Mouse (Mus musculus): ENCODE measurements at regions not wholly inside any gene's neighbourhood (a gene's known extent, or its start where the extent isn't known, plus 50 kb on each side); places are given as distances from the start of the nearest gene placed in this dataset.

DNA sequence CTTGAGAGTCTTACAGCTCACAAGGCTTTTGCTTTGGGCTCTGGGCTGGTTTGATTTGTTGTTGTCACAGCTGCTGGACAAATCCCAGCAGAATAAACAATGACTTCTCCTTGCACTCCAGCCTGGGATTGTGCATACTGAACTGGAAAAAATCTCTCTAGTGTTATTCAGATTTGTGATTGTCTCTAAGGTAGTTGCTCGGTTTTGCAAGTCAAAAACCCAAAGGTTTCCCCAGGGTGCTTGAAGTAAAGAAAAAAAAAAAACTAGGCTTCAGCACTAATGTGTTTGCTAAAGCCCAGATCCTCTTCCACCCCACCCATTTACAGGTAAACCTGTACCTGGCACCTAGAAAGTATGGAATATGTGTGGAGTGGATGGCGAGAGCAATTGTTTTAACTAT lies 149.5 kb upstream of the Spef2 start:
- DNase-seq (ENCODE audit: low read depth, low spot score) = peak; percentile 28
- Histone ChIP-seq H3K36me3 (ENCODE audit: control insufficient read depth, insufficient read depth, low read length, poor library complexity, severe bottlenecking) (no peaks in the 10 kb centered on the region), H3K27ac (ENCODE audit: insufficient read depth, low read depth, low read length, poor library complexity, severe bottlenecking) (no peak overlapping the region; the same call in 1 of the 2 replicates), H3K9me3 (ENCODE audit: control insufficient read depth, insufficient read depth, low read depth, low read length) (no peaks in the 10 kb centered on the region), H3K9ac (ENCODE audit: insufficient read depth, low read depth, low read length, poor library complexity, severe bottlenecking) (no peak overlapping the region), H3K4me3 (ENCODE audit: insufficient read depth in 1 of 2, low read depth in 1 of 2, low read length in 2 of 2, poor library complexity in 1 of 2, severe bottlenecking in 1 of 2) (no peak overlapping the region), H3K4me1 (ENCODE audit: control insufficient read depth in 2 of 2, insufficient read depth in 2 of 2, low read length in 2 of 2, poor library complexity in 1 of 2) (peaks cover 0 to 6% of the 10 kb centered on the region in 2 experiments; a peak in 1 of 4 replicates)
- no peak for TF ChIP-seq MAFK (IDR thresholded peaks at IDR 0.05; ENCODE audit: insufficient read depth, low read depth, low read length)
- TF ChIP-seq ZNF384 (IDR thresholded peaks at IDR 0.05; ENCODE audit: low read depth, low read length) = peak; percentile 93
- TF ChIP-seq CHD2 (IDR thresholded peaks at IDR 0.05; ENCODE audit: low read depth, low read length) = no peak
- TF ChIP-seq ZC3H11A (IDR thresholded peaks at IDR 0.05; ENCODE audit: borderline replicate concordance, low read depth, low read length) = no peak
- no peak for TF ChIP-seq HCFC1 (IDR thresholded peaks at IDR 0.05; ENCODE audit: borderline replicate concordance, insufficient read depth, low read length)
- in situ Hi-C loops (cut with MboI; ENCODE audit: low sequenced_read_pairs in 2 of 2, unreplicated experiment in 2 of 2) = no loop called here

- H3K27ac ChIP-seq (ENCODE audit: insufficient read depth, low read depth, low read length, poor library complexity, severe bottlenecking) = no peak overlapping the region
- in situ Hi-C loops (cut with MboI; ENCODE audit: low sequenced_read_pairs in 2 of 2, unreplicated experiment in 2 of 2) = no loop called here
- H3K9ac ChIP-seq (ENCODE audit: insufficient read depth, low read depth, low read length, poor library complexity, severe bottlenecking) = no peak overlapping the region
- no peaks in the 10 kb centered on the region for H3K9me3 ChIP-seq (ENCODE audit: control insufficient read depth, insufficient read depth, low read depth, low read length)
- TF ChIP-seq MAFK (IDR thresholded peaks at IDR 0.05; ENCODE audit: insufficient read depth, low read depth, low read length) (no peak), ZC3H11A (IDR thresholded peaks at IDR 0.05; ENCODE audit: borderline replicate concordance, low read depth, low read length) (no peak), ZNF384 (IDR thresholded peaks at IDR 0.05; ENCODE audit: low read depth, low read length) (no peak), HCFC1 (IDR thresholded peaks at IDR 0.05; ENCODE audit: borderline replicate concordance, insufficient read depth, low read length) (no peak), CHD2 (IDR thresholded peaks at IDR 0.05; ENCODE audit: low read depth, low read length) (no peak)
- 0 out of 4 replicates have a peak, but pooled peaks cover 0 to 4% of the 10 kb centered on the region in 2 experiments for H3K4me1 ChIP-seq (ENCODE audit: control insufficient read depth in 2 of 2, insufficient read depth in 2 of 2, low read length in 2 of 2, poor library complexity in 1 of 2)
- H3K4me3 ChIP-seq (ENCODE audit: insufficient read depth in 1 of 2, low read depth in 1 of 2, low read length in 2 of 2, poor library complexity in 1 of 2, severe bottlenecking in 1 of 2) = no peak overlapping the region
- no peaks in the 10 kb centered on the region for H3K36me3 ChIP-seq (ENCODE audit: control insufficient read depth, insufficient read depth, low read length, poor library complexity, severe bottlenecking)
- DNase-seq (ENCODE audit: low read depth, low spot score) = no peak
Measured at GRCm38 (mm10) chr15:9893146-9893545, 144.5 kb upstream of the Spef2 start.

DNA sequence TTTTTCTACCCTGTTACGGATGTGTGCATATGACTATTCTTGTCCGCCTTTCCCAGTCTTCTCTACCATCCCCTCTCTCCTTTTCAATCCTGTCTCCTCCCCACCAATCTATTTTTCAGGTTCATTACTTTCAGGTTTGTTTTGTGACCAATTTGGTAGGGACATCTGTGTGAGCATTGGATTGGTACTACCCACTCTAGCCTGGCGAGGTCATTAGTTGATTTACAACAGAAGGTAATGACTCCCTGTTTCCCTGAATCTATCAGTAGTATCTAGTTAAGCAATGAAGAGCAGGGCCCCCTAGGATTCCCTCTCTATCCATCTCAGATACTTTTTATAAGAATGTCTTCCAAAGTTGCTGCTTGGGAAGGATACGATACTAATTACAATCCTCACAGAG lies 143.5 kb upstream of the Spef2 start:
- Histone ChIP-seq H3K4me1 (ENCODE audit: control insufficient read depth in 2 of 2, insufficient read depth in 2 of 2, low read length in 2 of 2, poor library complexity in 1 of 2) (no peaks in the 10 kb centered on the region), H3K9me3 (ENCODE audit: control insufficient read depth, insufficient read depth, low read depth, low read length) (no peaks in the 10 kb centered on the region), H3K4me3 (ENCODE audit: insufficient read depth in 1 of 2, low read depth in 1 of 2, low read length in 2 of 2, poor library complexity in 1 of 2, severe bottlenecking in 1 of 2) (no peak overlapping the region), H3K36me3 (ENCODE audit: control insufficient read depth, insufficient read depth, low read length, poor library complexity, severe bottlenecking) (no peaks in the 10 kb centered on the region), H3K9ac (ENCODE audit: insufficient read depth, low read depth, low read length, poor library complexity, severe bottlenecking) (no peak overlapping the region), H3K27ac (ENCODE audit: insufficient read depth, low read depth, low read length, poor library complexity, severe bottlenecking) (no peak overlapping the region)
- in situ Hi-C loops (cut with MboI; ENCODE audit: low sequenced_read_pairs in 2 of 2, unreplicated experiment in 2 of 2) = no loop called here
- TF ChIP-seq CHD2 (IDR thresholded peaks at IDR 0.05; ENCODE audit: low read depth, low read length) (no peak), MAFK (IDR thresholded peaks at IDR 0.05; ENCODE audit: insufficient read depth, low read depth, low read length) (no peak), ZC3H11A (IDR thresholded peaks at IDR 0.05; ENCODE audit: borderline replicate concordance, low read depth, low read length) (no peak), HCFC1 (IDR thresholded peaks at IDR 0.05; ENCODE audit: borderline replicate concordance, insufficient read depth, low read length) (no peak), ZNF384 (IDR thresholded peaks at IDR 0.05; ENCODE audit: low read depth, low read length) (no peak)
- DNase-seq (ENCODE audit: low read depth, low spot score) = no peak

DNA sequence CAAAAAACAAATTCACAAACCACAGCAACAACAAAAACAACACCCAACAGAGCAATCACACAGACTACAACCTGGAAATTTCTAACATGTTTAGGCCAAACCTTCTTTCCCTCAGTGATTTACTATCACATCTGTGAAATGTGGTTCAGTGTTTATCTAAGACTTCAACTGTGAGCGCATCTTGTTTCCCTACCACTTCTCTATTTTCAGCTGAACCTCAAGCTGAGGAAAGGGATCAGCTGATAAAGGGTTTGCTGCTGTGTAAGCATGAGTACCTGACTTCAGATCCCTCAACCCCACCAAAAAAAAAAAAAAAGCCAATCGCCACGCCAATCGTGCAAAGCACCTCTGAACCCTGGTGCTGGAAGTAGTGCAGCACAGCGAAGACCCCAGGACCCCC lies 142.8 kb upstream of the Spef2 start:
- H3K36me3 ChIP-seq (ENCODE audit: control insufficient read depth, insufficient read depth, low read length, poor library complexity, severe bottlenecking) = no peaks in the 10 kb centered on the region
- in situ Hi-C loops (cut with MboI; ENCODE audit: low sequenced_read_pairs in 2 of 2, unreplicated experiment in 2 of 2) = no loop called here
- H3K27ac ChIP-seq (ENCODE audit: insufficient read depth, low read depth, low read length, poor library complexity, severe bottlenecking) = no peak overlapping the region
- H3K4me3 ChIP-seq (ENCODE audit: insufficient read depth in 1 of 2, low read depth in 1 of 2, low read length in 2 of 2, poor library complexity in 1 of 2, severe bottlenecking in 1 of 2) = no peak overlapping the region
- no peaks in the 10 kb centered on the region for H3K4me1 ChIP-seq (ENCODE audit: control insufficient read depth in 2 of 2, insufficient read depth in 2 of 2, low read length in 2 of 2, poor library complexity in 1 of 2)
- TF ChIP-seq CHD2 (IDR thresholded peaks at IDR 0.05; ENCODE audit: low read depth, low read length) = no peak
- no peak for TF ChIP-seq ZC3H11A (IDR thresholded peaks at IDR 0.05; ENCODE audit: borderline replicate concordance, low read depth, low read length)
- no peak for TF ChIP-seq ZNF384 (IDR thresholded peaks at IDR 0.05; ENCODE audit: low read depth, low read length)
- no peak for TF ChIP-seq HCFC1 (IDR thresholded peaks at IDR 0.05; ENCODE audit: borderline replicate concordance, insufficient read depth, low read length)
- TF ChIP-seq MAFK (IDR thresholded peaks at IDR 0.05; ENCODE audit: insufficient read depth, low read depth, low read length) = no peak
- no peaks in the 10 kb centered on the region for H3K9me3 ChIP-seq (ENCODE audit: control insufficient read depth, insufficient read depth, low read depth, low read length)
- no peak for DNase-seq (ENCODE audit: low read depth, low spot score)
- H3K9ac ChIP-seq (ENCODE audit: insufficient read depth, low read depth, low read length, poor library complexity, severe bottlenecking) = no peak overlapping the region

DNA sequence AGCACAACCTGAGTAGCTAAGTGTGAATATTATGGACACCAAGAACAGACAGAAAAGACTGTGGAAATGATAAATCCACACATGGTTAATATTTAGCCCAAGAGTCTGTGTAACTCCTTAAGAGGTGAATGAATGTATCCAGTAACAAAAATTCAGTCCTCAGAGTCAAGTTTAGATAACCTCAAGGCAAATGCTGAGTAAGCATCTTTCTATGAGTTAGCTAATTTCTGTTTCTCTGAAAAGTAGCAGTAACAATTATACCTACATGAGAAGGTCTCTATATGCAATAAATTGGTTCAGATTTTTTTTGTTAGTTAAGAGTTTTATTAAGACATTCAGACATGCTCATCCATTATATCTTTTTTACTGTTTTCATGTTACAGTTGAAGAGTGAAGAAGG lies 127.1 kb upstream of the Spef2 start:
- no peaks in the 10 kb centered on the region for H3K9me3 ChIP-seq (ENCODE audit: control insufficient read depth, insufficient read depth, low read depth, low read length)
- H3K36me3 ChIP-seq (ENCODE audit: control insufficient read depth, insufficient read depth, low read length, poor library complexity, severe bottlenecking) = no peaks in the 10 kb centered on the region
- TF ChIP-seq CHD2 (IDR thresholded peaks at IDR 0.05; ENCODE audit: low read depth, low read length) = no peak
- TF ChIP-seq HCFC1 (IDR thresholded peaks at IDR 0.05; ENCODE audit: borderline replicate concordance, insufficient read depth, low read length) = no peak
- no peak for TF ChIP-seq ZNF384 (IDR thresholded peaks at IDR 0.05; ENCODE audit: low read depth, low read length)
- TF ChIP-seq MAFK (IDR thresholded peaks at IDR 0.05; ENCODE audit: insufficient read depth, low read depth, low read length) = peak; percentile 83
- TF ChIP-seq ZC3H11A (IDR thresholded peaks at IDR 0.05; ENCODE audit: borderline replicate concordance, low read depth, low read length) = no peak
- H3K4me3 ChIP-seq (ENCODE audit: insufficient read depth in 1 of 2, low read depth in 1 of 2, low read length in 2 of 2, poor library complexity in 1 of 2, severe bottlenecking in 1 of 2) = no peak overlapping the region
- no peak overlapping the region for H3K9ac ChIP-seq (ENCODE audit: insufficient read depth, low read depth, low read length, poor library complexity, severe bottlenecking)
- no peaks in the 10 kb centered on the region for H3K4me1 ChIP-seq (ENCODE audit: control insufficient read depth in 2 of 2, insufficient read depth in 2 of 2, low read length in 2 of 2, poor library complexity in 1 of 2)
- in situ Hi-C loops (cut with MboI; ENCODE audit: low sequenced_read_pairs in 2 of 2, unreplicated experiment in 2 of 2) = no loop called here
- H3K27ac ChIP-seq (ENCODE audit: insufficient read depth, low read depth, low read length, poor library complexity, severe bottlenecking) = no peak overlapping the region
- DNase-seq (ENCODE audit: low read depth, low spot score) = no peak

All from ES-E14 (cell line).